Mouse (Mus musculus) G1E (cell line): ENCODE measurements at regions not wholly inside any gene's neighbourhood (a gene's known extent, or its start where the extent isn't known, plus 50 kb on each side); places are given as distances from the start of the nearest gene placed in this dataset.

Experiments
- CTCF ChIP-seq: IDR thresholded peaks from 2 replicates; pipeline ENCODE4 v1.5.1; 2012; ENCODE audit warnings: low read depth, low read length, inconsistent platforms, mixed read lengths
- GATA1 ChIP-seq: IDR thresholded peaks from 2 replicates; pipeline ENCODE4 v1.6.1; 2012; ENCODE audit warnings: borderline replicate concordance, low read length, inconsistent platforms, mixed read lengths
- GATA2 ChIP-seq: IDR thresholded peaks from 2 replicates; pipeline ENCODE4 v1.6.1; 2012; ENCODE audit warnings: low read depth, low read length, inconsistent platforms, borderline replicate concordance
- POLR2AphosphoS5 ChIP-seq: IDR thresholded peaks from 2 replicates; pipeline ENCODE4 v1.6.1; 2012; ENCODE audit warnings: low read depth, low read length, inconsistent platforms; ENCODE audit not compliant: insufficient replicate concordance
- TAL1 ChIP-seq: conservative IDR thresholded peaks from 2 replicates; pipeline ENCODE4 v1.6.1; 2012; ENCODE audit warnings: low read depth, low read length, inconsistent platforms, mixed read lengths

DNA sequence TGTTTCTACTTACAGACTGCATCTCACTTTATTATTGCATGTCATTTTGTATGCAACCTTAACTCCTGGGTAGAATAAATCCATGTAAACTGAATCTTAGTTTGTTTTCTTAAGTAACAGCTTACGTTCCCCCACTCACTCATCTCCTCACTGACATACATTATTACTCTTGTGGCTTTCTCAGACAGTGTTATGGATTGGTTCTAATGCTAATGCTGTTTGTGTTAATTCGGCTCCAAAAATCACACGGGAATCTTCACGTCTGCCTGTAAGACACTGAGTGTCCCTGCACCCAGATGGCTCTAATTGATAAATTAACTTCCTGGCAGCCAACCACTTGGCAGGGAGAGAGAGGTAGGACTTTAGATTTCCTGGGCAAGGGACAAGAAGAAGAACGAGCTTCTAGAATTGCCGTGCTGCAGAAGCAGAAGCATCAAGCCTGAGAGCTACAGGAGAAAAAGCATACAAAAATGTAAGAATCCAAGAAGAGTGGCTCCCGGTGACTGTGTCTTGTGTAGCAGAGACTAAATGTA is 610.3 kb upstream of the Tbl1xr1 start:
- TF ChIP-seq CTCF, result no peak
- no peak for TF ChIP-seq GATA2
- no peak for TF ChIP-seq TAL1
- no peak for TF ChIP-seq GATA1
- TF ChIP-seq POLR2AphosphoS5, result no peak
